Mouse (Mus musculus) liver, embryonic 15.5 days (tissue): ENCODE data around the gene Slit3. TPM values are rescaled to one million over a fixed set of nuclear protein-coding genes. Genes with fewer than 3 reads are reported as not detected.

Source experiments
- ATAC-seq: fragments of 200-750 bp; cut with Nextera tagmentation; 2 replicates; pipeline ENCODE4 v1.8.0; 2017; ENCODE audit warnings: moderate number of reproducible peaks, mild to moderate bottlenecking, moderate library complexity; ENCODE audit not compliant: insufficient read depth
- H3K27ac ChIP-seq: fragments of 300-500 bp; sonication (generic); replicated peaks from 2 replicates; pipeline ENCODE4 v1.5.1; 2015; ENCODE audit warnings: mild to moderate bottlenecking, inconsistent platforms
- H3K27me3 ChIP-seq: fragments of 300-500 bp; sonication (generic); 2 replicates; pipeline ENCODE4 v1.6.1; 2015; ENCODE audit warnings: mild to moderate bottlenecking, inconsistent platforms
- H3K36me3 ChIP-seq: fragments of 300-500 bp; sonication (generic); replicated peaks from 2 replicates; pipeline ENCODE4 v1.6.1; 2015; ENCODE audit warnings: moderate library complexity, mild to moderate bottlenecking, inconsistent platforms
- H3K4me1 ChIP-seq: fragments of 300-500 bp; sonication (generic); replicated peaks from 2 replicates; pipeline ENCODE4 v1.6.1; 2015; ENCODE audit warnings: inconsistent platforms
- H3K4me2 ChIP-seq: fragments of 300-500 bp; sonication (generic); 2 replicates; pipeline ENCODE4 v1.6.1; 2015; ENCODE audit warnings: moderate library complexity, mild to moderate bottlenecking, inconsistent platforms
- H3K4me3 ChIP-seq: fragments of 300-500 bp; sonication (generic); replicated peaks from 2 replicates; pipeline ENCODE4 v1.5.1; 2015; ENCODE audit warnings: mild to moderate bottlenecking, inconsistent platforms
- H3K9ac ChIP-seq: fragments of 300-500 bp; sonication (generic); 2 replicates; pipeline ENCODE4 v1.6.1; 2015; ENCODE audit warnings: moderate library complexity, mild to moderate bottlenecking, inconsistent platforms
- H3K9me3 ChIP-seq: fragments of 300-500 bp; sonication (generic); replicated peaks from 2 replicates; pipeline ENCODE4 v1.6.1; 2016; ENCODE audit warnings: inconsistent platforms
- WGBS: fragments of 180-500 bp; shearing (Covaris S2); methylation state at CpG from one replicate; pipeline ENCODE4 v1.1.7; 2015; ENCODE audit warnings: mixed read lengths; ENCODE audit not compliant: insufficient replicate concordance; 5-methylcytosine and 5-hydroxymethylcytosine counted together
- polyA plus RNA-seq: library from polyadenylated mRNA; unstranded; fragments of >200 nt; fragmentation: Nextera tagmentation; extraction: Ambion mirVana; gene quantifications from 2 replicates; pipeline ENCODE4 v1.2.1, GENCODE M21; 2015

Slit3 gene
- polyA plus RNA-seq, 1 experiment from 2014 or later: 0.20 TPM

GRCm38 (mm10) chr11:35276001-35276400 is 155.0 kb downstream of the Slit3 start:
- Histone ChIP-seq H3K4me1 (no peaks in the 10 kb centered on the region), H3K9me3 (no peaks in the 10 kb centered on the region), H3K9ac (no peak overlapping the region), H3K4me2 (no peak overlapping the region), H3K4me3 (no peak overlapping the region), H3K36me3 (no peaks in the 10 kb centered on the region), H3K27ac (no peak overlapping the region), H3K27me3 (no peaks in the 10 kb centered on the region)
- no peak for ATAC-seq
- 67% methylated on average over 11 of the region's 11 CpGs for WGBS

- no peak overlapping the region for H3K4me2 ChIP-seq
- H3K27me3 ChIP-seq: no peaks in the 10 kb centered on the region
- H3K27ac ChIP-seq: no peak overlapping the region
- no peaks in the 10 kb centered on the region for H3K36me3 ChIP-seq
- no peaks in the 10 kb centered on the region for H3K4me1 ChIP-seq
- H3K4me3 ChIP-seq: no peak overlapping the region
- H3K9me3 ChIP-seq: no peaks in the 10 kb centered on the region
- 53% methylated on average over 16 of the region's 16 CpGs for WGBS
- H3K9ac ChIP-seq: no peak overlapping the region
- ATAC-seq: no peak
Observed at GRCm38 (mm10) chr11:35278128-35278769, 157.2 kb downstream of the Slit3 start.

- ATAC-seq: peak; percentile 42; the same call in 1 of the 2 replicates
- Histone ChIP-seq H3K9ac (no peak overlapping the region), H3K4me1 (no peaks in the 10 kb centered on the region), H3K4me3 (no peak overlapping the region), H3K27ac (no peak overlapping the region), H3K36me3 (no peaks in the 10 kb centered on the region), H3K4me2 (no peak overlapping the region), H3K9me3 (no peaks in the 10 kb centered on the region), H3K27me3 (no peaks in the 10 kb centered on the region)
- WGBS: 53% methylated on average over 6 of the region's 6 CpGs
Observed at GRCm38 (mm10) chr11:35280826-35281225, 159.8 kb downstream of the Slit3 start.

- H3K36me3 ChIP-seq: no peaks in the 10 kb centered on the region
- H3K4me3 ChIP-seq: no peak overlapping the region
- H3K9ac ChIP-seq: no peak overlapping the region
- H3K27ac ChIP-seq: no peak overlapping the region
- no peak for ATAC-seq
- no peaks in the 10 kb centered on the region for H3K9me3 ChIP-seq
- 59% methylated on average over 5 of the region's 5 CpGs for WGBS
- no peaks in the 10 kb centered on the region for H3K4me1 ChIP-seq
- H3K4me2 ChIP-seq: no peak overlapping the region
- no peaks in the 10 kb centered on the region for H3K27me3 ChIP-seq
Observed at GRCm38 (mm10) chr11:35282001-35282632, 161.1 kb downstream of the Slit3 start.

- Histone ChIP-seq H3K4me2 (no peak overlapping the region), H3K9me3 (no peaks in the 10 kb centered on the region), H3K4me3 (no peak overlapping the region), H3K27me3 (no peaks in the 10 kb centered on the region), H3K4me1 (no peaks in the 10 kb centered on the region), H3K36me3 (no peaks in the 10 kb centered on the region), H3K9ac (no peak overlapping the region), H3K27ac (no peak overlapping the region)
- WGBS: 41% methylated on average over 12 of the region's 12 CpGs
- ATAC-seq: no peak
Observed at GRCm38 (mm10) chr11:35282825-35283571, 162.0 kb downstream of the Slit3 start.

GRCm38 (mm10) chr11:35283767-35284166 is 162.7 kb downstream of the Slit3 start:
- 69% methylated on average over 3 of the region's 3 CpGs for WGBS
- H3K27ac ChIP-seq: no peak overlapping the region
- no peaks in the 10 kb centered on the region for H3K4me1 ChIP-seq
- no peaks in the 10 kb centered on the region for H3K27me3 ChIP-seq
- no peak overlapping the region for H3K4me3 ChIP-seq
- H3K9ac ChIP-seq: no peak overlapping the region
- H3K9me3 ChIP-seq: no peaks in the 10 kb centered on the region
- no peak for ATAC-seq
- no peak overlapping the region for H3K4me2 ChIP-seq
- H3K36me3 ChIP-seq: no peaks in the 10 kb centered on the region

- no peaks in the 10 kb centered on the region for H3K4me1 ChIP-seq
- H3K4me3 ChIP-seq: no peak overlapping the region
- no peak overlapping the region for H3K4me2 ChIP-seq
- H3K9me3 ChIP-seq: no peaks in the 10 kb centered on the region
- H3K27me3 ChIP-seq: no peaks in the 10 kb centered on the region
- no peak overlapping the region for H3K9ac ChIP-seq
- no peak for ATAC-seq
- 69% methylated on average over 13 of the region's 13 CpGs for WGBS
- no peak overlapping the region for H3K27ac ChIP-seq
- no peaks in the 10 kb centered on the region for H3K36me3 ChIP-seq
Observed at GRCm38 (mm10) chr11:35286578-35287390, 165.8 kb downstream of the Slit3 start.

- Histone ChIP-seq H3K27me3 (no peaks in the 10 kb centered on the region), H3K4me2 (no peak overlapping the region), H3K4me3 (no peak overlapping the region), H3K36me3 (no peaks in the 10 kb centered on the region), H3K4me1 (no peaks in the 10 kb centered on the region), H3K9ac (no peak overlapping the region), H3K9me3 (no peaks in the 10 kb centered on the region), H3K27ac (no peak overlapping the region)
- ATAC-seq: no peak
- 75% methylated on average over 7 of the region's 7 CpGs for whole genome bisulfite sequencing
Observed at GRCm38 (mm10) chr11:35288056-35288455, 167.0 kb downstream of the Slit3 start.

GRCm38 (mm10) chr11:35288761-35289278 is 167.8 kb downstream of the Slit3 start:
- Histone ChIP-seq H3K36me3 (no peaks in the 10 kb centered on the region), H3K9ac (no peak overlapping the region), H3K27ac (no peak overlapping the region), H3K27me3 (no peaks in the 10 kb centered on the region), H3K9me3 (no peaks in the 10 kb centered on the region), H3K4me3 (no peak overlapping the region), H3K4me2 (no peak overlapping the region), H3K4me1 (no peaks in the 10 kb centered on the region)
- ATAC-seq: no peak
- 44% methylated on average over 14 of the region's 14 CpGs for WGBS

GRCm38 (mm10) chr11:35292228-35292747 is 171.3 kb downstream of the Slit3 start:
- Histone ChIP-seq H3K9me3 (no peaks in the 10 kb centered on the region), H3K27me3 (no peaks in the 10 kb centered on the region), H3K4me2 (no peak overlapping the region), H3K36me3 (no peaks in the 10 kb centered on the region), H3K27ac (no peak overlapping the region), H3K9ac (no peak overlapping the region), H3K4me1 (no peaks in the 10 kb centered on the region), H3K4me3 (no peak overlapping the region)
- ATAC-seq: no peak
- WGBS: 58% methylated on average over 8 of the region's 8 CpGs
